Mouse (Mus musculus): ENCODE results near the gene Slc7a11. TPM values are rescaled to one million over a fixed set of nuclear protein-coding genes. Genes with fewer than 3 reads are reported as not detected.
"Not testable (repeated sequence)": the region's sequence is repeated elsewhere in the genome, so short reads cannot be mapped to it uniquely, and the experiment has no call there.

Slc7a11 gene
- polyA plus RNA-seq, 1 experiment from 2014 or later = 2.5 TPM

DNA sequence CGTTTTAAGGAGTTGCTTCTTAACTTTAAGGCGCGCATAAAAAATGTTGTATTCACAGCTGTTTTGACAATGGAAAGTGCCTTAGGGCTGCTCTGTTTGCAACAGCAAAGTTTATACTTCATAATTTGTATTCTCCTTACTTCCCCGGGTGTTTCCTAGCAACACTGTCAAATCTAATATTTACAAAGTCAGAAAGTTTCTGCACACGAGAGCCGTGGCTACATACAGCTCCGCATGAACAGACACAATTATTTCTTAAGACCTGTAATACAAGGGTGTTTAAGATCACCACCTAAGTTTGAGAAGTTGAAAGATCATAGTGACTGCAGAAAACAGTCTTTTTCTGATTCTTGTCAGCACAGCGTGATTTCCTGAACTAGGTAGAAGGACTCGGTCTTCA, 528 bp upstream of the Slc7a11 start:
- WGBS = 10% methylated on average over 9 of the region's 9 CpGs
- peak overlapping the region; percentile 47; the same call in 1 of the 2 replicates for H3K9ac ChIP-seq (ENCODE audit: low read depth, low read length)
- no peaks in the 10 kb centered on the region for H3K27me3 ChIP-seq (replicated peaks; ENCODE audit: control insufficient read depth, insufficient read depth, low read length)
- H3K4me2 ChIP-seq (ENCODE audit: low read depth, low read length) = peak overlapping the region; percentile 81
- DNase-seq (ENCODE audit: low spot score) (peak; percentile 54), ATAC-seq (ENCODE audit: low read depth) (peak; percentile 13; the same call in 1 of the 2 replicates)
- 0 out of 2 replicates have a peak overlapping the region, but pooled peaks have one; percentile 24 for H3K27ac ChIP-seq (replicated peaks; ENCODE audit: low read depth, low read length)
- 0 out of 2 replicates have a peak, but pooled peaks cover 8% of the 10 kb centered on the region for H3K4me1 ChIP-seq (ENCODE audit: control insufficient read depth, insufficient read depth, low read length)
- H3K4me3 ChIP-seq (ENCODE audit: low read depth, low read length) = peak overlapping the region; percentile 39
- no peaks in the 10 kb centered on the region for H3K9me3 ChIP-seq (ENCODE audit: control insufficient read depth, low read length)
- H3K36me3 ChIP-seq (ENCODE audit: control insufficient read depth, insufficient read depth, low read length) = no peaks in the 10 kb centered on the region

- Histone ChIP-seq H3K27me3 (replicated peaks; ENCODE audit: control insufficient read depth, insufficient read depth, low read length) (no peaks in the 10 kb centered on the region), H3K4me3 (ENCODE audit: low read depth, low read length) (peak overlapping the region; percentile 39), H3K4me2 (ENCODE audit: low read depth, low read length) (peak overlapping the region; percentile 81), H3K36me3 (ENCODE audit: control insufficient read depth, insufficient read depth, low read length) (no peaks in the 10 kb centered on the region), H3K4me1 (ENCODE audit: control insufficient read depth, insufficient read depth, low read length) (0 out of 2 replicates have a peak, but pooled peaks cover 8% of the 10 kb centered on the region), H3K9me3 (ENCODE audit: control insufficient read depth, low read length) (no peaks in the 10 kb centered on the region), H3K9ac (ENCODE audit: low read depth, low read length) (peak overlapping the region; percentile 47; the same call in 1 of the 2 replicates), H3K27ac (replicated peaks; ENCODE audit: low read depth, low read length) (no peak overlapping the region)
- 51% methylated on average over 19 of the region's 19 CpGs for WGBS
- DNase-seq (ENCODE audit: low spot score) = peak; percentile 16
- ATAC-seq (ENCODE audit: low read depth) = peak; percentile 31
Observed at GRCm38 (mm10) chr3:50442341-50443292, 797 bp downstream of the Slc7a11 start.

DNA sequence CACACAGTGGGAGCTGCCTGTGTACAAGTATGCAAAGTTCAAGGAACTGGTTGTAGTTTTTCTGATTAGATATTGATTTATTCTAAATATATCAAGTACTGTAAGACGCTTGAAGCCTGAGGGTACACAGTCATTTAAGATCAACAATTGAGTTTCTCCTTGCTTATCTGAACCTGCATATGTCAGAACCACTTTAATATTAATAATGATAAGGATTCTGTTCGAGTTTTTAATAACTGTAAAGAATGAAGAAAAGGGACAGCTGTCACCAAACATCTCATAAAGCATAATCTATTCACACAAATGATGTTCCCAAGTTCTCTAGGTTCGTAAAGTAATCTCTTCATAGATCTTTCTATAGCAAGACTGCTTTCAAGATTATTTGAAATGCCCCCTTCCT, 2.1 kb downstream of the Slc7a11 start:
- Histone ChIP-seq H3K27me3 (replicated peaks; ENCODE audit: control insufficient read depth, insufficient read depth, low read length) (no peaks in the 10 kb centered on the region), H3K9me3 (ENCODE audit: control insufficient read depth, low read length) (no peaks in the 10 kb centered on the region), H3K4me3 (ENCODE audit: low read depth, low read length) (no peak overlapping the region), H3K4me1 (ENCODE audit: control insufficient read depth, insufficient read depth, low read length) (0 out of 2 replicates have a peak, but pooled peaks cover 8% of the 10 kb centered on the region), H3K27ac (replicated peaks; ENCODE audit: low read depth, low read length) (no peak overlapping the region), H3K36me3 (ENCODE audit: control insufficient read depth, insufficient read depth, low read length) (no peaks in the 10 kb centered on the region), H3K9ac (ENCODE audit: low read depth, low read length) (no peak overlapping the region), H3K4me2 (ENCODE audit: low read depth, low read length) (no peak overlapping the region)
- ATAC-seq (ENCODE audit: low read depth) (no peak), DNase-seq (ENCODE audit: low spot score) (no peak)
- WGBS = 81% methylated on average over 3 of the region's 3 CpGs

DNA sequence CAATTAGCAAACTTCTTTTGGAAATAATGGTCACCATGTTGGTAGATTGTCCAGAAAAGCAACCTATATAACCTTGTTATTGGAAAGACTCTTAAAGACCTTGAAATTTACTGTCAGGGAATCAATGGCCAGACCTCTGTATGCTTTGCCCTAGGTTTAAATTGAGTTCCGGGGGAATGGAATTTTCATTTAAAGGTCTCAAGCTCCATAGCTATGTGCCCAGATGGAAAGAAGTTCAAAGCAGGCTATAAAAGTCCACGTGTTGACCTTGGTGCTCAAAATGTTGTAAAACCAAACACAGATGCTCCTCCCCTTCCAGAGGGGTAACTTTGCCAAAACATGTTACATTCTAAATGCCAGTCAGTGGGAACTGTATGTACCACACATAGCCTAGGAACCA, 3.0 kb downstream of the Slc7a11 start:
- H3K4me1 ChIP-seq (ENCODE audit: control insufficient read depth, insufficient read depth, low read length) = 0 out of 2 replicates have a peak, but pooled peaks cover 8% of the 10 kb centered on the region
- WGBS = 67% methylated on average over 2 of the region's 2 CpGs
- no peak overlapping the region for H3K4me2 ChIP-seq (ENCODE audit: low read depth, low read length)
- H3K27me3 ChIP-seq (replicated peaks; ENCODE audit: control insufficient read depth, insufficient read depth, low read length) = no peaks in the 10 kb centered on the region
- no peaks in the 10 kb centered on the region for H3K36me3 ChIP-seq (ENCODE audit: control insufficient read depth, insufficient read depth, low read length)
- no peak overlapping the region for H3K9ac ChIP-seq (ENCODE audit: low read depth, low read length)
- H3K27ac ChIP-seq (replicated peaks; ENCODE audit: low read depth, low read length) = no peak overlapping the region
- H3K4me3 ChIP-seq (ENCODE audit: low read depth, low read length) = no peak overlapping the region
- H3K9me3 ChIP-seq (ENCODE audit: control insufficient read depth, low read length) = no peaks in the 10 kb centered on the region
- ATAC-seq (ENCODE audit: low read depth) (no peak), DNase-seq (ENCODE audit: low spot score) (no peak)

GRCm38 (mm10) chr3:50439429-50439828, 4.0 kb downstream of the Slc7a11 start:
- H3K36me3 ChIP-seq (ENCODE audit: control insufficient read depth, insufficient read depth, low read length) = no peaks in the 10 kb centered on the region
- DNase-seq (ENCODE audit: low spot score) (no peak), ATAC-seq (ENCODE audit: low read depth) (no peak)

DNA sequence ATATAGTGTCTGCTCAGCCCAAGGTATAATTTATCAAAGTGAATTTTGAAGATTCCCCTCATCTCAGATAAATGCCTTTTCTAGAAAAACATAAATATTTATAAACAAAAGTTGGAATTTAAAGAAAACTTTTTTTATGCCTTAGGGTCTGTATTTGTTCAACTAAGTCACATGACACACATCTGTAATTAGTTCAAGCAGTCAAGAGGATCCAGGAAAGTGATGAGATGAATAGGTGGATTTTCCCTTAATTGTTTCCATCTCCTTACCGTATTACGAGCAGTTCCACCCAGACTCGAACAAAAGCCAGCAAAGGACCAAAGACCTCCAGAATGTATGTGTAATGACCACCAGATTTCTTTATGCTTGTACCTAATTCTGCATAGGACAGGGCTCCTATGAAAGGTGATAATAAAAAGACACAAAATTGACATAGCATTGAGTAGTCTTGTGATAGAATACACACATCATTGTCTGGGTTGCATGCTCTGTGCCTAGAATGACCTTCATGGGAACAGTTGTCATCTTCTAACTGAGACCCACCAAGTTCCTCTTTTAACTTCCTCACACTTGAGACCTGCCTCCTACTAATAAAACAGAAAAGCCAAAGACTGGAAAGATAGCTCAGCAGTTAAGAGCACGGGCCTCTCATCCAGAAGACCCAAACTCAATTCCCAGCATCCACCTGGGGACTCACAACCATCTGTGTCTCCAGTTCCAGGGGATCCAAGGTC, 4.7 kb downstream of the Slc7a11 start:
- H3K9me3 ChIP-seq (ENCODE audit: control insufficient read depth, low read length) = no peaks in the 10 kb centered on the region
- H3K36me3 ChIP-seq (ENCODE audit: control insufficient read depth, insufficient read depth, low read length) = no peaks in the 10 kb centered on the region
- H3K4me3 ChIP-seq (ENCODE audit: low read depth, low read length) = no peak overlapping the region
- H3K27ac ChIP-seq (replicated peaks; ENCODE audit: low read depth, low read length) = no peak overlapping the region
- H3K9ac ChIP-seq (ENCODE audit: low read depth, low read length) = no peak overlapping the region
- no peak for DNase-seq (ENCODE audit: low spot score)
- no peak for ATAC-seq (ENCODE audit: low read depth)
- WGBS = 41% methylated on average over 4 of the region's 4 CpGs
- no peak overlapping the region for H3K4me2 ChIP-seq (ENCODE audit: low read depth, low read length)
- H3K4me1 ChIP-seq (ENCODE audit: control insufficient read depth, insufficient read depth, low read length) = peaks cover 10% of the 10 kb centered on the region; the same call in 1 of the 2 replicates
- no peaks in the 10 kb centered on the region for H3K27me3 ChIP-seq (replicated peaks; ENCODE audit: control insufficient read depth, insufficient read depth, low read length)

More at GRCm38 (mm10) chr3:50439429-50439828, 4.0 kb downstream of the Slc7a11 start:
- Histone ChIP-seq H3K4me3 (ENCODE audit: low read depth, low read length) (no peak overlapping the region), H3K9me3 (ENCODE audit: control insufficient read depth, low read length) (no peaks in the 10 kb centered on the region), H3K9ac (ENCODE audit: low read depth, low read length) (no peak overlapping the region), H3K27ac (replicated peaks; ENCODE audit: low read depth, low read length) (no peak overlapping the region), H3K27me3 (replicated peaks; ENCODE audit: control insufficient read depth, insufficient read depth, low read length) (no peaks in the 10 kb centered on the region), H3K4me2 (ENCODE audit: low read depth, low read length) (no peak overlapping the region), H3K4me1 (ENCODE audit: control insufficient read depth, insufficient read depth, low read length) (peaks cover 11% of the 10 kb centered on the region; the same call in 1 of the 2 replicates)
- WGBS = 81% methylated on average over 5 of the region's 5 CpGs

- H3K4me2 ChIP-seq (ENCODE audit: low read depth, low read length); H3K36me3 ChIP-seq (ENCODE audit: control insufficient read depth, insufficient read depth, low read length); ATAC-seq (ENCODE audit: low read depth); H3K9me3 ChIP-seq (ENCODE audit: control insufficient read depth, low read length); H3K9ac ChIP-seq (ENCODE audit: low read depth, low read length); H3K27me3 ChIP-seq (replicated peaks; ENCODE audit: control insufficient read depth, insufficient read depth, low read length); H3K27ac ChIP-seq (replicated peaks; ENCODE audit: low read depth, low read length); H3K4me3 ChIP-seq (ENCODE audit: low read depth, low read length): not testable (repeated sequence)
- H3K4me1 ChIP-seq (ENCODE audit: control insufficient read depth, insufficient read depth, low read length) = peaks cover 10% of the 10 kb centered on the region; the same call in 1 of the 2 replicates
- WGBS = 35% methylated on average over 2 of the region's 2 CpGs
- DNase-seq (ENCODE audit: low spot score) = peak; percentile 28
Observed at GRCm38 (mm10) chr3:50438081-50438480, 5.3 kb downstream of the Slc7a11 start.

DNA sequence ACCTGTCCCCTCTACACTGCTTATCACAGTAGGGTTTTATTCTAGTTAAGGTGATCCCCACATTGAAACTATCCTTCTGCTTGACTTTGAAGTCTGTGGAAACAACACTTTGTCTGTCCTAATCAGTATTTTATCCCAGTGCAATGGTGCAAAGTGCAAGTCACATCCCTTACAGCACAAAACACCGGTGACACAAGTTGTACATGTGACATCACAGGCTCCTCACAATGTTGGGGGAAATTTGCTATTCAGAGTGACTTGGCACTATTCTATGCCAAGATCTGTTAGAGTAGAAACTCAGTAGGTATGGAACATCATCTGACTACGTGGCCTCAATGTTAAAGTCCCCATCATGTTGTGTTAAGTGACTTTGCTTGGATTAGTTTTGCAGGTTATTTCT, 7.0 kb downstream of the Slc7a11 start:
- H3K4me3 ChIP-seq (ENCODE audit: low read depth, low read length); DNase-seq (ENCODE audit: low spot score); H3K36me3 ChIP-seq (ENCODE audit: control insufficient read depth, insufficient read depth, low read length); H3K4me1 ChIP-seq (ENCODE audit: control insufficient read depth, insufficient read depth, low read length); H3K27me3 ChIP-seq (replicated peaks; ENCODE audit: control insufficient read depth, insufficient read depth, low read length); H3K27ac ChIP-seq (replicated peaks; ENCODE audit: low read depth, low read length); H3K4me2 ChIP-seq (ENCODE audit: low read depth, low read length); H3K9ac ChIP-seq (ENCODE audit: low read depth, low read length); ATAC-seq (ENCODE audit: low read depth); H3K9me3 ChIP-seq (ENCODE audit: control insufficient read depth, low read length): not testable (repeated sequence)
- 86% methylated on average over 2 of the region's 2 CpGs for WGBS
